Mouse (Mus musculus): Measurements from ENCODE around the gene Stra6. TPM values are rescaled to one million over a fixed set of nuclear protein-coding genes. Genes with fewer than 3 reads are reported as not detected.

Stra6 gene
- total RNA-seq, 2 experiments from 2014 or later, result 0.16 to 0.90 TPM

- DNase-seq (ENCODE audit: low spot score), result no peak
Observed at GRCm38 (mm10) chr9:58165779-58166178, 102.2 kb downstream of the Stra6 start.

- no peak for DNase-seq (ENCODE audit: low spot score)
Observed at GRCm38 (mm10) chr9:58168880-58169279, 105.3 kb downstream of the Stra6 start.

GRCm38 (mm10) chr9:58169426-58169825 lies 105.8 kb downstream of the Stra6 start:
- DNase-seq (ENCODE audit: low spot score), result no peak

- no peak for DNase-seq (ENCODE audit: low spot score)
Observed at GRCm38 (mm10) chr9:58172863-58173262, 109.3 kb downstream of the Stra6 start.

GRCm38 (mm10) chr9:58174818-58175251 lies 111.2 kb downstream of the Stra6 start:
- no peak for DNase-seq (ENCODE audit: low spot score)

GRCm38 (mm10) chr9:58175745-58176487 lies 112.3 kb downstream of the Stra6 start:
- DNase-seq (ENCODE audit: low spot score), result no peak

GRCm38 (mm10) chr9:58177165-58177564 lies 113.6 kb downstream of the Stra6 start:
- no peak for DNase-seq (ENCODE audit: low spot score)

GRCm38 (mm10) chr9:58179390-58179789 lies 115.8 kb downstream of the Stra6 start:
- DNase-seq (ENCODE audit: low spot score), result no peak

- DNase-seq (ENCODE audit: low spot score), result no peak
Observed at GRCm38 (mm10) chr9:58184456-58184855, 120.9 kb downstream of the Stra6 start.

- DNase-seq (ENCODE audit: low spot score), result no peak
Observed at GRCm38 (mm10) chr9:58194222-58194621, 130.6 kb downstream of the Stra6 start.

GRCm38 (mm10) chr9:58195671-58196070 lies 132.1 kb downstream of the Stra6 start:
- no peak for DNase-seq (ENCODE audit: low spot score)

GRCm38 (mm10) chr9:58196141-58196540 lies 132.6 kb downstream of the Stra6 start:
- DNase-seq (ENCODE audit: low spot score), result no peak

- DNase-seq (ENCODE audit: low spot score), result no peak
Observed at GRCm38 (mm10) chr9:58196610-58197567, 133.3 kb downstream of the Stra6 start.

- no peak for DNase-seq (ENCODE audit: low spot score)
Observed at GRCm38 (mm10) chr9:58197781-58198701, 134.5 kb downstream of the Stra6 start.

GRCm38 (mm10) chr9:58198801-58199371 lies 135.3 kb downstream of the Stra6 start:
- DNase-seq (ENCODE audit: low spot score), result no peak

- no peak for DNase-seq (ENCODE audit: low spot score)
Observed at GRCm38 (mm10) chr9:58199381-58200269, 136.0 kb downstream of the Stra6 start.

- DNase-seq (ENCODE audit: low spot score), result no peak
Observed at GRCm38 (mm10) chr9:58200270-58201090, 136.9 kb downstream of the Stra6 start.

GRCm38 (mm10) chr9:58201091-58201842 lies 137.7 kb downstream of the Stra6 start:
- no peak for DNase-seq (ENCODE audit: low spot score)
